Mouse (Mus musculus): ENCODE data around the gene Dnajc7.

- TF ChIP-seq POLR2A (IDR thresholded peaks at IDR 0.05; ENCODE audit: borderline replicate concordance, control insufficient read depth, low read depth, low read length): no peak
- TF ChIP-seq CTCF (IDR thresholded peaks at IDR 0.05; ENCODE audit: control insufficient read depth, insufficient read depth, low read length): no peak
Measured at GRCm38 (mm10) chr11:100651748-100652147, 31.8 kb upstream of the Dnajc7 start.

Measured in bone marrow, adult 2 months (tissue).